Comparison of ENCODE assay signal across 8 mouse cellular contexts in genomic region chr13:54694348-54695060, GRCm38 (mm10). TPM values are rescaled to one million over a fixed set of nuclear protein-coding genes. Genes with fewer than 3 reads are reported as not detected.
DNase-seq lines count a peak whose midpoint lies in the region; ATAC-seq and TF ChIP-seq lines count a peak whose summit lies in the region.

No protein-coding gene starts in this region.

- peaks cover 20% of the 10 kb centered on the region for H3K4me1 ChIP-seq in forebrain, embryonic 12.5 days
- peaks cover 15% of the 10 kb centered on the region for H3K4me1 ChIP-seq in hindbrain, embryonic 14.5 days (replicated peaks; ENCODE audit: control insufficient read depth, insufficient read depth, low read length)
- H3K4me1 ChIP-seq in limb, embryonic 15.5 days, result peaks cover 26% of the 10 kb centered on the region
- H3K4me1 ChIP-seq in midbrain, postnatal 0 days (ENCODE audit: insufficient read depth, low read length), result peaks cover 12% of the 10 kb centered on the region

- H3K9ac ChIP-seq in forebrain, embryonic 12.5 days, result peak overlapping the region; percentile 59
- H3K9ac ChIP-seq in hindbrain, embryonic 14.5 days, result peak overlapping the region; percentile 59
- peak overlapping the region; percentile 45 for H3K9ac ChIP-seq in limb, embryonic 15.5 days
- peak overlapping the region; percentile 52 for H3K9ac ChIP-seq in midbrain, postnatal 0 days (replicated peaks; ENCODE audit: low read length, poor library complexity, severe bottlenecking)

- no peak for TF ChIP-seq CTCF in midbrain, postnatal 0 days (IDR thresholded peaks at IDR 0.05)

- H3K4me2 ChIP-seq in forebrain, embryonic 12.5 days, result peak overlapping the region; percentile 80
- H3K4me2 ChIP-seq in hindbrain, embryonic 14.5 days (replicated peaks), result peak overlapping the region; percentile 93
- peak overlapping the region; percentile 53 for H3K4me2 ChIP-seq in limb, embryonic 15.5 days
- H3K4me2 ChIP-seq in midbrain, postnatal 0 days (ENCODE audit: low read depth, low read length, poor library complexity, severe bottlenecking), result peak overlapping the region; percentile 51

- H3K27me3 ChIP-seq in forebrain, embryonic 12.5 days, result 0 out of 2 replicates have a peak, but pooled peaks cover 4% of the 10 kb centered on the region
- no peaks in the 10 kb centered on the region for H3K27me3 ChIP-seq in hindbrain, embryonic 14.5 days (ENCODE audit: control insufficient read depth, insufficient read depth, low read length)
- no peaks in the 10 kb centered on the region for H3K27me3 ChIP-seq in limb, embryonic 15.5 days
- H3K27me3 ChIP-seq in midbrain, postnatal 0 days (ENCODE audit: insufficient read depth, low read length), result no peaks in the 10 kb centered on the region

- peak overlapping the region; percentile 97 for H3K4me3 ChIP-seq in forebrain, embryonic 12.5 days (replicated peaks)
- peak overlapping the region; percentile 90 for H3K4me3 ChIP-seq in hindbrain, embryonic 14.5 days (replicated peaks; ENCODE audit: low read length)
- peak overlapping the region; percentile 96 for H3K4me3 ChIP-seq in limb, embryonic 15.5 days
- peak overlapping the region; percentile 99 for H3K4me3 ChIP-seq in midbrain, postnatal 0 days (ENCODE audit: low read depth, low read length)

- peak; percentile 85 for DNase-seq in layer of hippocampus, adult 9-10 months (ENCODE audit: low spot score)
- no peak for DNase-seq in layer of hippocampus, postnatal 14 days (ENCODE audit: low spot score in 2 of 2)
- peak; percentile 89 for DNase-seq in adrenal gland, adult 8-10 months
- DNase-seq in hindbrain, embryonic 14.5 days (ENCODE audit: low spot score), result no peak
- no peak for DNase-seq in midbrain, postnatal 0 days (ENCODE audit: low spot score)
- DNase-seq in thymus, postnatal 36 days, result peak; percentile 90 to 91

- peak overlapping the region; percentile 91 for H3K27ac ChIP-seq in forebrain, embryonic 12.5 days
- H3K27ac ChIP-seq in hindbrain, embryonic 14.5 days, result peak overlapping the region; percentile 92
- peak overlapping the region; percentile 96 for H3K27ac ChIP-seq in limb, embryonic 15.5 days
- H3K27ac ChIP-seq in midbrain, postnatal 0 days (ENCODE audit: low read depth, low read length), result peak overlapping the region; percentile 91

- 18% methylated on average over 26 of the region's 26 CpGs for WGBS in forebrain, embryonic 12.5 days
- WGBS in hindbrain, embryonic 14.5 days, result 16% methylated on average over 26 of the region's 26 CpGs
- 16% methylated on average over 26 of the region's 26 CpGs for WGBS in limb, embryonic 15.5 days
- 16% methylated on average over 26 of the region's 26 CpGs for WGBS in midbrain, postnatal 0 days

- peak; percentile 85 for ATAC-seq in forebrain, embryonic 12.5 days (ENCODE audit: low FRiP score)
- peak; percentile 77 for ATAC-seq in hindbrain, embryonic 14.5 days (ENCODE audit: low FRiP score)
- ATAC-seq in limb, embryonic 15.5 days (ENCODE audit: insufficient number of reproducible peaks, low FRiP score, low TSS enrichment, low read depth), result peak; percentile 68
- ATAC-seq in midbrain, postnatal 0 days (ENCODE audit: low FRiP score), result peak; percentile 71

- no peaks in the 10 kb centered on the region for H3K9me3 ChIP-seq in forebrain, embryonic 12.5 days
- H3K9me3 ChIP-seq in hindbrain, embryonic 14.5 days (ENCODE audit: control insufficient read depth, low read length), result no peaks in the 10 kb centered on the region
- H3K9me3 ChIP-seq in limb, embryonic 15.5 days, result no peaks in the 10 kb centered on the region
- H3K9me3 ChIP-seq in midbrain, postnatal 0 days (ENCODE audit: low read length), result no peaks in the 10 kb centered on the region

- no peaks in the 10 kb centered on the region for H3K36me3 ChIP-seq in forebrain, embryonic 12.5 days (replicated peaks)
- H3K36me3 ChIP-seq in hindbrain, embryonic 14.5 days (replicated peaks; ENCODE audit: control insufficient read depth, insufficient read depth), result no peaks in the 10 kb centered on the region
- no peaks in the 10 kb centered on the region for H3K36me3 ChIP-seq in limb, embryonic 15.5 days
- no peaks in the 10 kb centered on the region for H3K36me3 ChIP-seq in midbrain, postnatal 0 days (ENCODE audit: insufficient read depth, low read length)

RNA-seq across cellular contexts. Expression of gene Rnf44, which starts 0.8 kb away (rescaled TPM):
- total RNA-seq in layer of hippocampus, postnatal 14 days (2021), result 100 to 1,000 TPM; 114 to 115 TPM
- 100 to 1,000 TPM; 117 to 123 (median 122) TPM for total RNA-seq in adrenal gland, adult 8-10 months (2022)
- polyA plus RNA-seq in forebrain, embryonic 12.5 days (2016; fragmentation: Nextera tagmentation; extraction: Ambion mirVana), result 102 and 113 TPM in 2 replicates
- polyA plus RNA-seq in hindbrain, embryonic 14.5 days (2014; fragmentation: Nextera tagmentation; extraction: Ambion mirVana), result 75.9 and 80.7 TPM in 2 replicates
- polyA plus RNA-seq in limb, embryonic 15.5 days (2015; fragmentation: Nextera tagmentation; extraction: Ambion mirVana), result 58.8 and 60.3 TPM in 2 replicates
- total RNA-seq in midbrain, postnatal 0 days (2014; rRNA removed), result 67.6 and 71.2 TPM in 2 replicates
- polyA plus RNA-seq in midbrain, postnatal 0 days (2015; fragmentation: Nextera tagmentation; extraction: Ambion mirVana), result 51.7 and 52.0 TPM in 2 replicates

RNA-seq across cellular contexts. Expression of gene Cdhr2, which starts 6.8 kb away (rescaled TPM):
- total RNA-seq in layer of hippocampus, postnatal 14 days (2021), result under 1 TPM; 0.12 to 0.18 TPM
- not detected for total RNA-seq in adrenal gland, adult 8-10 months (2022)
- 0.05 TPM in 1 of 2 replicates, not detected in the other for polyA plus RNA-seq in forebrain, embryonic 12.5 days (2016; fragmentation: Nextera tagmentation; extraction: Ambion mirVana)
- polyA plus RNA-seq in hindbrain, embryonic 14.5 days (2014; fragmentation: Nextera tagmentation; extraction: Ambion mirVana), result 0.14 and 0.16 TPM in 2 replicates
- not detected in 2 replicates for polyA plus RNA-seq in limb, embryonic 15.5 days (2015; fragmentation: Nextera tagmentation; extraction: Ambion mirVana)
- 0.33 and 0.52 TPM in 2 replicates for total RNA-seq in midbrain, postnatal 0 days (2014; rRNA removed)
- polyA plus RNA-seq in midbrain, postnatal 0 days (2015; fragmentation: Nextera tagmentation; extraction: Ambion mirVana), result 0.65 and 0.84 TPM in 2 replicates

RNA-seq across cellular contexts. Expression of gene Gprin1, which starts 55.2 kb away (rescaled TPM):
- 100 to 1,000 TPM; 149 to 150 TPM for total RNA-seq in layer of hippocampus, postnatal 14 days (2021)
- total RNA-seq in adrenal gland, adult 8-10 months (2022), result 1 to 10 TPM; 4.0 to 6.4 (median 4.2) TPM
- polyA plus RNA-seq in forebrain, embryonic 12.5 days (2016; fragmentation: Nextera tagmentation; extraction: Ambion mirVana), result 4.3 and 11.3 TPM in 2 replicates
- 23.5 and 31.6 TPM in 2 replicates for polyA plus RNA-seq in hindbrain, embryonic 14.5 days (2014; fragmentation: Nextera tagmentation; extraction: Ambion mirVana)
- 0.15 and 0.20 TPM in 2 replicates for polyA plus RNA-seq in limb, embryonic 15.5 days (2015; fragmentation: Nextera tagmentation; extraction: Ambion mirVana)
- 167 and 170 TPM in 2 replicates for total RNA-seq in midbrain, postnatal 0 days (2014; rRNA removed)
- 21.7 and 23.0 TPM in 2 replicates for polyA plus RNA-seq in midbrain, postnatal 0 days (2015; fragmentation: Nextera tagmentation; extraction: Ambion mirVana)

Comparison
In these comparisons a context has a peak if more than half of its experiments do, and no peak if none do; other contexts are left out.
1. DNase-seq: peak in layer of hippocampus, adult 9-10 months (single experiment), adrenal gland, adult 8-10 months (single experiment) and thymus, postnatal 36 days (2 of 2); none in layer of hippocampus, postnatal 14 days (0 of 2), hindbrain, embryonic 14.5 days (single experiment) and midbrain, postnatal 0 days (single experiment).
2. Peak in every context shown above with its lines, with median percentiles within 50 percentile points of each other: ATAC-seq, H3K27ac ChIP-seq, H3K4me2 ChIP-seq, H3K4me3 ChIP-seq and H3K9ac ChIP-seq.